Mouse (Mus musculus) intestine, postnatal 0 days (tissue): Measurements from ENCODE around the gene Ubl7. TPM values are rescaled to one million over a fixed set of nuclear protein-coding genes. Genes with fewer than 3 reads are reported as not detected.

ENCODE experiments used
- ATAC-seq: fragments of 200-750 bp; cut with Nextera tagmentation; 2 replicates; pipeline ENCODE4 v1.8.0; 2017; ENCODE audit warnings: mild to moderate bottlenecking, moderate TSS enrichment, moderate library complexity
- H3K27ac ChIP-seq: fragments of 300-500 bp; sonication (generic); 2 replicates; pipeline ENCODE4 v1.5.1; 2014; ENCODE audit warnings: mild to moderate bottlenecking, low read depth, low read length, moderate library complexity
- H3K27me3 ChIP-seq: fragments of 300-500 bp; sonication (generic); replicated peaks from 2 replicates; pipeline ENCODE4 v1.6.1; 2014; ENCODE audit warnings: low read length, mixed read lengths; ENCODE audit not compliant: control insufficient read depth, insufficient read depth
- H3K36me3 ChIP-seq: fragments of 300-500 bp; sonication (generic); 2 replicates; pipeline ENCODE4 v1.6.1; 2014; ENCODE audit warnings: mild to moderate bottlenecking, moderate library complexity; ENCODE audit not compliant: control insufficient read depth, insufficient read depth
- H3K4me1 ChIP-seq: fragments of 300-500 bp; sonication (generic); replicated peaks from 2 replicates; pipeline ENCODE4 v1.6.1; 2014; ENCODE audit warnings: antibody characterized with exemption, low read length, mixed read lengths; ENCODE audit not compliant: control insufficient read depth, insufficient read depth
- H3K4me2 ChIP-seq: fragments of 300-500 bp; sonication (generic); replicated peaks from 2 replicates; pipeline ENCODE4 v1.6.1; 2014; ENCODE audit warnings: low read depth, mild to moderate bottlenecking, moderate library complexity
- H3K4me3 ChIP-seq: fragments of 300-500 bp; sonication (generic); 2 replicates; pipeline ENCODE4 v1.5.1; 2014; ENCODE audit warnings: low read depth, low read length
- H3K9ac ChIP-seq: fragments of 300-500 bp; sonication (generic); 2 replicates; pipeline ENCODE4 v1.6.1; 2014; ENCODE audit warnings: mild to moderate bottlenecking, low read depth, low read length
- H3K9me3 ChIP-seq: fragments of 300-500 bp; sonication (generic); 2 replicates; pipeline ENCODE4 v1.6.1; 2016; ENCODE audit warnings: mixed run types; ENCODE audit not compliant: control insufficient read depth
- CTCF ChIP-seq: sonication (generic); IDR thresholded peaks from 2 replicates; pipeline ENCODE4 v1.5.1; 2016; ENCODE audit warnings: low read depth, mild to moderate bottlenecking, control low read depth, antibody characterized with exemption, moderate library complexity
- WGBS: fragments of 180-500 bp; shearing (Covaris S2); extraction: QIAGEN DNeasy Blood & Tissue Kit; methylation state at CpG from one replicate; pipeline ENCODE4 v1.1.7; 2014; 5-methylcytosine and 5-hydroxymethylcytosine counted together
- polyA plus RNA-seq: library from polyadenylated mRNA; unstranded; fragments of >200 nt; fragmentation: Nextera tagmentation; extraction: Ambion mirVana; gene quantifications from 2 replicates; pipeline ENCODE4 v1.2.1, GENCODE M21; 2015

Gene Ubl7
- polyA plus RNA-seq, 1 experiment from 2014 or later, result 77.1 TPM

DNA sequence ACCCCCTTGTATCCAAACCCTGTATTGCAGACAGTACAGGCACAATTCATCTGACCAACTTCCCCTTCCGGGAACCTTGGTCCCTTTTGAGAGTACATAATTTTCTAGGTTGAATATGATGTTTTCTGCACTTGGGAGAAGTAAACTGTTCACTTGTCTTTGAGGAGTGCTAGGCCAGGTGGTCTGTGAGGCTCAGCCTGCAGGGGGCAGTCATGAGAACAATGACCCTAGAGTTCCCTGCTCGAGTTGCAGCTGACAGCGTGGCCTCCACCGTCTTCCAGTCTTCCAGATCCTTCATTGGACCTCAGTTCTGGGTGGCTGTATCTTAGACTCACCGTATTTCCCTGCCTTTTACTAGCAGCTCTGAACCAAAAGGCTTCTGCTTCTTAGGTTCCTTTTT, 33.8 kb downstream of the Ubl7 start:
- 0 out of 2 replicates have a peak overlapping the region, but pooled peaks have one; percentile 24 for H3K4me2 ChIP-seq
- peak; percentile 82 for TF ChIP-seq CTCF

GRCm38 (mm10) chr9:57945771-57946616, 35.2 kb downstream of the Ubl7 start:
- Histone ChIP-seq H3K9me3 (no peaks in the 10 kb centered on the region), H3K27ac (no peak overlapping the region; the same call in 1 of the 2 replicates), H3K27me3 (no peaks in the 10 kb centered on the region; the same call in 1 of the 2 replicates), H3K4me2 (no peak overlapping the region), H3K4me3 (no peak overlapping the region), H3K4me1 (peaks cover 30% of the 10 kb centered on the region), H3K36me3 (no peaks in the 10 kb centered on the region), H3K9ac (no peak overlapping the region)
- TF ChIP-seq CTCF, result no peak
- ATAC-seq, result no peak
- WGBS, result 81% methylated on average over 8 of the region's 8 CpGs

More for the DNA sequence above, 33.8 kb downstream of the Ubl7 start:
- Histone ChIP-seq H3K4me3 (no peak overlapping the region), H3K4me1 (peaks cover 17% of the 10 kb centered on the region), H3K9ac (no peak overlapping the region), H3K9me3 (no peaks in the 10 kb centered on the region), H3K27me3 (no peaks in the 10 kb centered on the region; the same call in 1 of the 2 replicates), H3K27ac (peak overlapping the region; percentile 5; the same call in 1 of the 2 replicates), H3K36me3 (no peaks in the 10 kb centered on the region)
- ATAC-seq, result no peak
- 17% methylated on average over 5 of the region's 5 CpGs for WGBS

- Histone ChIP-seq H3K4me2 (peak overlapping the region; percentile 35), H3K4me1 (peaks cover 37% of the 10 kb centered on the region), H3K4me3 (no peak overlapping the region), H3K36me3 (no peaks in the 10 kb centered on the region), H3K9me3 (no peaks in the 10 kb centered on the region), H3K27ac (no peak overlapping the region), H3K9ac (no peak overlapping the region), H3K27me3 (no peaks in the 10 kb centered on the region)
- TF ChIP-seq CTCF, result no peak
- WGBS, result 50% methylated on average over 7 of the region's 7 CpGs
- ATAC-seq, result no peak
These were observed 36.7 kb downstream of the Ubl7 start for GRCm38 (mm10) chr9:57947381-57948030.

DNA sequence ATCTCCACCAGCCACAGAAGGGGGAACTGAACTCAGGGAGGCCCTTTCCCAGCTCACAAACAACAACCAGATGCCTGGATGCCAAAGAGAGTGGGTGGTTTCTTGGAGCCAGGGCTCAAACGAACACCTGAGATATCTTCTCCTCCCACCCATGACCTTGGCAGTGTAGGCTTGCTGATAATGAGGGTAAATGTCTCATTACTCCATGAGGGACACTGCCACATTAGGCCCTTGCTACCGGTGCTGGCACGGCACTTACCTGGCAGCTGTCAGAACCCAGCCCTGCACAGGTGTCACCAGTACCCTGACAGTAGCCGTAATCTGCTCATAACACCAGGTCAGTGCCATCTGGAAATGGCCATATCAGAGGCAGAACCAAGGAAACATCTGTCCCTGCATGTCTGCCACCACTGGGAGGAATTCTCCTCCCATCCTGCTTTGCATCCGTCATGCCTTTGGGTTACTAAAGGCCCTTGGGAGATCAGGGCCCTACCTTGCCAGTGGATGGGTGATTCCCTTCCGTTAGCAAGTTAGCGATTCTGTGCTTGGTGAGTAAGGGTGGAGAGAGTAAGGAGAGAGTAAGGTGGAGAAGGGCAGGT, 37.7 kb downstream of the Ubl7 start:
- WGBS, result 64% methylated on average over 7 of the region's 7 CpGs
- no peaks in the 10 kb centered on the region for H3K27me3 ChIP-seq
- no peaks in the 10 kb centered on the region for H3K36me3 ChIP-seq
- H3K9me3 ChIP-seq, result no peaks in the 10 kb centered on the region
- no peak overlapping the region for H3K4me2 ChIP-seq
- H3K4me1 ChIP-seq, result peaks cover 37% of the 10 kb centered on the region
- no peak overlapping the region for H3K27ac ChIP-seq
- H3K4me3 ChIP-seq, result no peak overlapping the region
- ATAC-seq, result no peak
- no peak overlapping the region for H3K9ac ChIP-seq
- 0 out of 2 replicates have a peak, but pooled peaks have one; percentile 2 for TF ChIP-seq CTCF

DNA sequence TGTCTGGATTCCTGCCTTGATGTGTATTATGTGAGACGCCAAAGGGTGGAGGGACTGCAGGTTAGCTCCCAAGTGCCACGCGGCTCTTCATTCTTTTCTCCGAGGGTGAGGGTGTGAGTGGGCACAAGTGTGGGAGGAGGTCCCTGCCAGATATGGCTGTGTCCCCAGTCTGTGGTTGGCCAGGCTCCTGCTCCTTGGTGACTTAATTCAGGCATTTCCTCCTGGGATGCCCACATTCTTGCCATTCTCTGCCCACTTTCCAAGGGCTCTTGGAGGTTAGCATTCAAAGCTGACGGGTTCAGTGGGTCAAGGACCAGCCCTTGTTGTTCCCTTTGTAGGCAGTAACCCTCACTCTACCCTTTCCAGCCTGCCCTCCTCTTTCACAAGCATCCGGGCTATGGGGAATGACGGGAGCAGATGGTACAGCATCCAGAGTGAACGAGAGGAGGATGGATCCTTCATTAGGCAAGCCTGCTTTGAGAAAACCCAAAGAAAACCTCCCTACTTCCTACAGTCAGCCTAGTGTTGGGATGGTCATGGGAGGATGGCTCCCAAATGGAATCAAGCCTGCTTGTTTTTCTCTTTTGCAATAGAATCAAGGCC, 38.4 kb downstream of the Ubl7 start:
- WGBS, result 86% methylated on average over 8 of the region's 8 CpGs
- H3K9me3 ChIP-seq, result no peaks in the 10 kb centered on the region

More for the DNA sequence above, 38.4 kb downstream of the Ubl7 start:
- Histone ChIP-seq H3K27ac (0 out of 2 replicates have a peak overlapping the region, but pooled peaks have one; percentile 41), H3K4me3 (no peak overlapping the region), H3K27me3 (no peaks in the 10 kb centered on the region), H3K4me1 (peaks cover 37% of the 10 kb centered on the region), H3K4me2 (no peak overlapping the region), H3K9ac (no peak overlapping the region), H3K36me3 (no peaks in the 10 kb centered on the region)
- no peak for TF ChIP-seq CTCF
- no peak for ATAC-seq
